25 mouse cellular contexts compared by ENCODE assay signal in genomic region chrX:151553356-151553755, GRCm38 (mm10).
"Had no signal": no experiment of that assay in that cellular context is flagged by ENCODE, and none has a peak within 500 bp of the region (broad histone marks: within the 10 kb centered on the region; RNA-seq: fewer than 3 reads in every experiment).

No protein-coding gene starts in this region.

- H3K36me3 ChIP-seq: intestine, embryonic 15.5 days had no signal

- H3K4me3 ChIP-seq: heart, embryonic 10.5 days; heart, embryonic 12.5 days; hindbrain, embryonic 10.5 days; hindbrain, embryonic 12.5 days; intestine, embryonic 15.5 days; kidney, embryonic 15.5 days; left cerebral cortex, adult 2 months; limb, embryonic 10.5 days; limb, embryonic 12.5 days had no signal

- DNase-seq: gastrocnemius, postnatal 14 days; gastrocnemius, postnatal 36 days; heart, adult 18-20 months; heart, postnatal 10 days; heart, postnatal 4 days; kidney, adult 18-20 months; kidney, adult 8-10 months; kidney, postnatal 14 days; kidney, postnatal 36 days; layer of hippocampus, adult 9-11 months; liver had no signal

- H3K4me1 ChIP-seq: heart, embryonic 10.5 days; heart, embryonic 12.5 days; hindbrain, embryonic 10.5 days; hindbrain, embryonic 12.5 days; intestine, embryonic 15.5 days; kidney, embryonic 15.5 days; limb, embryonic 10.5 days; limb, embryonic 12.5 days had no signal

- H3K9ac ChIP-seq: heart, embryonic 12.5 days; hindbrain, embryonic 12.5 days; hindbrain, embryonic 14.5 days; intestine, embryonic 15.5 days; kidney, embryonic 15.5 days; limb, embryonic 12.5 days had no signal

- H3K27ac ChIP-seq: heart, embryonic 10.5 days; hindbrain, embryonic 10.5 days; hindbrain, embryonic 12.5 days; hindbrain, embryonic 14.5 days; intestine, embryonic 15.5 days; kidney, embryonic 15.5 days; kidney, postnatal 0 days; left cerebral cortex, adult 2 months; limb, embryonic 10.5 days; limb, embryonic 12.5 days had no signal

- H3K9me3 ChIP-seq: heart, embryonic 10.5 days; heart, embryonic 12.5 days; hindbrain, embryonic 10.5 days; hindbrain, embryonic 12.5 days; intestine, embryonic 15.5 days; kidney, embryonic 15.5 days; limb, embryonic 10.5 days; limb, embryonic 12.5 days had no signal

- ATAC-seq: hindbrain, embryonic 16.5 days; inflammation-experienced regulatory T-cells, adult 6 months; intestine, embryonic 15.5 days; intestine, postnatal 0 days had no signal

- H3K27me3 ChIP-seq: heart, embryonic 12.5 days; hindbrain, embryonic 12.5 days; intestine, embryonic 15.5 days; kidney, embryonic 15.5 days; limb, embryonic 12.5 days had no signal
